Mouse (Mus musculus) 3134 (cell line): ENCODE data around the gene Arpc1b.
A peak's percentile ranks its signal among the peaks of the same experiment; 100 is the strongest.
"Not testable (repeated sequence)": the region's sequence is repeated elsewhere in the genome, so short reads cannot be mapped to it uniquely, and the experiment has no call there.

Source experiments
- DNase-seq: peaks from one replicate; pipeline ENCODE4 v3.0.0-alpha.2; 2011; ENCODE audit warnings: low spot score; ENCODE audit not compliant: insufficient read length; ENCODE audit errors: extremely low read depth

The Arpc1b gene

GRCm38 (mm10) chr5:145112566-145112965 lies 1.4 kb upstream of the Arpc1b start:
- no peak for DNase-seq

- DNase-seq = no peak
Observed at GRCm38 (mm10) chr5:145113416-145113815, 599 bp upstream of the Arpc1b start.

GRCm38 (mm10) chr5:145114606-145115473 lies 825 bp downstream of the Arpc1b start:
- peak; percentile 85 for DNase-seq

- no peak for DNase-seq
Observed at GRCm38 (mm10) chr5:145115736-145116135, 1.7 kb downstream of the Arpc1b start.

GRCm38 (mm10) chr5:145116316-145116715 lies 2.3 kb downstream of the Arpc1b start:
- DNase-seq = peak; percentile 78

- DNase-seq = peak; percentile 69
Observed at GRCm38 (mm10) chr5:145116916-145117315, 2.9 kb downstream of the Arpc1b start.

GRCm38 (mm10) chr5:145118005-145118404 lies 4.0 kb downstream of the Arpc1b start:
- DNase-seq = no peak

- DNase-seq = no peak
Observed at GRCm38 (mm10) chr5:145118461-145118860, 4.4 kb downstream of the Arpc1b start.

- no peak for DNase-seq
Observed at GRCm38 (mm10) chr5:145119385-145119784, 5.4 kb downstream of the Arpc1b start.

- peak; percentile 42 for DNase-seq
Observed at GRCm38 (mm10) chr5:145120921-145121320, 6.9 kb downstream of the Arpc1b start.

- DNase-seq = no peak
Observed at GRCm38 (mm10) chr5:145123396-145123795, 9.4 kb downstream of the Arpc1b start.

GRCm38 (mm10) chr5:145126580-145126979 lies 12.6 kb downstream of the Arpc1b start:
- DNase-seq = no peak

- DNase-seq = no peak
Observed at GRCm38 (mm10) chr5:145129124-145129523, 15.1 kb downstream of the Arpc1b start.

- DNase-seq = not testable (repeated sequence)
Observed at GRCm38 (mm10) chr5:145129773-145130172, 15.8 kb downstream of the Arpc1b start.

GRCm38 (mm10) chr5:145130191-145130590 lies 16.2 kb downstream of the Arpc1b start:
- DNase-seq = peak; percentile 51

- no peak for DNase-seq
Observed at GRCm38 (mm10) chr5:145130995-145131394, 17.0 kb downstream of the Arpc1b start.

- DNase-seq = not testable (repeated sequence)
Observed at GRCm38 (mm10) chr5:145133275-145133674, 19.3 kb downstream of the Arpc1b start.

GRCm38 (mm10) chr5:145138836-145139235 lies 24.8 kb downstream of the Arpc1b start:
- no peak for DNase-seq

GRCm38 (mm10) chr5:145139571-145140519 lies 25.8 kb downstream of the Arpc1b start, which contains the start of the genes Pdap1 and Bud31:
Gene Pdap1, minus strand, starts transcription at chr5:145140238.
Gene Bud31, plus strand, starts transcription at chr5:145140362.
- DNase-seq = peak; percentile 94

- no peak for DNase-seq
Observed at GRCm38 (mm10) chr5:145140611-145141010, 26.6 kb downstream of the Arpc1b start.

- DNase-seq = no peak
Observed at GRCm38 (mm10) chr5:145147748-145148147, 33.7 kb downstream of the Arpc1b start.
